Mouse (Mus musculus): ENCODE measurements around the gene Zbtb38. TPM values are rescaled to one million over a fixed set of nuclear protein-coding genes. Genes with fewer than 3 reads are reported as not detected.

Gene Zbtb38
- polyA plus RNA-seq, 1 experiment, result 24.0 TPM

DNA sequence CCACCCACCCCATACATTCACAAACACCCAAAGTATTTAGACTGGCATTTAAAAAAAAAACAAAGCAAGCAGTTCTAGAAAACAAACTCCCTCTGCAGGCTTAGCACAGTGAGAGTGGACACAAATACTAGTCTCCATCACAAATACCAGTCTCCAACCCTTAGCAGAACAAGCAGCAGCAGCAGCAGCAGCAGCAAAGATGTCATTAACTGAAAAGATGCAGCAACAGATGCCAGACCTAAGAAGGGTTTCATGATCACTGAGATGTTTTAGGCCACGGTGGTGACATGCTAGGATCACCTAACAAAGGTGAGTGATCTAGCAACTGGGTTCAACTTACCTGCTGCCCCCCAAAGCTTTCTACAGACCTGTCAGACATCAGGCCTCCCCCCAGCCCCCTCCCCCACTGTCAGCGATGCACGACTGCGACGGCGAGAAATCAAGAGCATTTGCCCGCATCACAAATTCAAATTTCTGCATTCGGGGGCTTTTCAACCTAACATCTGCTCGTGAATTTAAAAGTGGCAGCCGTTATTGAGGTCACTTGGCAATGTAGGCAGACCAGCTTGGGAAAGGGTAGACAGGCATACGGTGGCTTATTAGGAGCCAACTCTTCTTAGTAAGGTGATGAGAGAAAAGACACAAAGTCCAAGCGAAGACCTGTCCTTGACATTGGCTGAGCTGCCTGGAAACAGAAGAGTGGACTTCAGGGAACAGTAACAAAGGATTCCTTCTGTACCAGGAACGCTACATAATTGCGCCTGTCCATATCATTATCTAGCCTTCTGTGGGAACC is 26.1 kb downstream of the Zbtb38 start:
- TF ChIP-seq POLR2A (IDR thresholded peaks at IDR 0.05; ENCODE audit: borderline replicate concordance, low read depth, low read length), result no peak
- no peak for TF ChIP-seq CTCF (IDR thresholded peaks at IDR 0.05; ENCODE audit: low read depth, low read length)
- H3K4me3 ChIP-seq (ENCODE audit: insufficient read depth, low read length), result no peak overlapping the region
- no peak overlapping the region for H3K27ac ChIP-seq (ENCODE audit: insufficient read depth, low read depth, low read length)
- peaks cover 23% of the 10 kb centered on the region for H3K4me1 ChIP-seq (ENCODE audit: control insufficient read depth, insufficient read depth, low read length)

DNA sequence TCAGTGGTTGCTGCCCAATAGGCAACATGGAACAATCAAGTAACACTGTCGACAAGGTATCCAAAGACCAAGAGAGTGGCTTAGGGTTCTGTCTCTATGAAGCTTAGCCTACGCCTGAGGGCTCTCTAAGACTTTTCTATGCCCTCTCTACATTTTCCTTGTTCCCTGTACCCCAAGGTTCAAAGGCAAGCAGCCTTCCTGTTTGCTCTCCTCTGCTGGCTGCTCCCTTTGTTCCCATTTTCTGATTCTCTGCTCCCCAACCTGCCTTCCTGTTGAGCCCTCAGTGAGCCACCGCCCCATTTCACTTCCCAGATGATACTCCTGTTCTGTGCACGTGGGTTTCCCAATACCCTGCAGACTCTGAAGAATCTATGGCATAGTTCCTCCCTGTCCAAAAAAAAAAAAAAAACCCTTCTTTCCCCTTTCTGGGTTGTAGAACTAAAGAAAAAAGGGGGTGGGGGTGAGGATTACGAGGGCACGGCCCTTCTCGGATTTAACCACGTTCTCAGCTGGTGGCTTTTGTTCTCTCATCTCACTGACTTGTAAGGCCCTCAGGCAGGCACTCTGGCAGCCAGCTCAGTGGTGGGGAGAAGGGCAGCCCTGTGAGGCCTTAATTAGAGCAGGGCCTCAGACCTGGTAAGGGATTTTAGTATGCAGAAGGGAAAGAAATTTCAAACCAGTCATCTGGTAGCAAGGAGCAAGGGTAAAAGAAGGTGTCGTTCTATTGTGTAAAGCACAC is 26.9 kb downstream of the Zbtb38 start:
- Histone ChIP-seq H3K4me3 (ENCODE audit: insufficient read depth, low read length) (no peak overlapping the region), H3K4me1 (ENCODE audit: control insufficient read depth, insufficient read depth, low read length) (peaks cover 29% of the 10 kb centered on the region), H3K27ac (ENCODE audit: insufficient read depth, low read depth, low read length) (no peak overlapping the region)
- TF ChIP-seq CTCF (IDR thresholded peaks at IDR 0.05; ENCODE audit: low read depth, low read length) (no peak), POLR2A (IDR thresholded peaks at IDR 0.05; ENCODE audit: borderline replicate concordance, low read depth, low read length) (no peak)

DNA sequence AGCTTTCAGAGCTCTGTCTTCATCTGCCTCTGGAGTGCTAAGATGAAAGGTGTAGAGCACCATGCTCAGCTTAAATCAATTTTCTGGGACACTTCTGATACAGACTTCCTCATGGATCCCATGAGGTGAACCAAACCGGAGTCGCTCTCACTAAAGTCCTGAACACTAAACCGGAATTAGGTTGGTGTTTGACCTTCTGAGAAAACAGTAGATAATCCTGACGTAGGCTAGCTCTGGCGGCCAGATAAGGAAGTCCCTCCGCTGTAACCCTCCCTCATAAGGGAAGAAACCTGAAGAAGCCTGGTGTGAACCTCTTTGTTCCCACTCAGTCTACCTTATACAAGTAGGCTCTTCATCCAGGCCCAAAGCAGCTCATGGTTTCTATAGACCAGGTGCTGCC is 29.0 kb downstream of the Zbtb38 start:
- Histone ChIP-seq H3K27ac (ENCODE audit: insufficient read depth, low read depth, low read length) (no peak overlapping the region), H3K4me3 (ENCODE audit: insufficient read depth, low read length) (no peak overlapping the region), H3K4me1 (ENCODE audit: control insufficient read depth, insufficient read depth, low read length) (peaks cover 30% of the 10 kb centered on the region)
- TF ChIP-seq CTCF (IDR thresholded peaks at IDR 0.05; ENCODE audit: low read depth, low read length), result no peak
- TF ChIP-seq POLR2A (IDR thresholded peaks at IDR 0.05; ENCODE audit: borderline replicate concordance, low read depth, low read length), result no peak

DNA sequence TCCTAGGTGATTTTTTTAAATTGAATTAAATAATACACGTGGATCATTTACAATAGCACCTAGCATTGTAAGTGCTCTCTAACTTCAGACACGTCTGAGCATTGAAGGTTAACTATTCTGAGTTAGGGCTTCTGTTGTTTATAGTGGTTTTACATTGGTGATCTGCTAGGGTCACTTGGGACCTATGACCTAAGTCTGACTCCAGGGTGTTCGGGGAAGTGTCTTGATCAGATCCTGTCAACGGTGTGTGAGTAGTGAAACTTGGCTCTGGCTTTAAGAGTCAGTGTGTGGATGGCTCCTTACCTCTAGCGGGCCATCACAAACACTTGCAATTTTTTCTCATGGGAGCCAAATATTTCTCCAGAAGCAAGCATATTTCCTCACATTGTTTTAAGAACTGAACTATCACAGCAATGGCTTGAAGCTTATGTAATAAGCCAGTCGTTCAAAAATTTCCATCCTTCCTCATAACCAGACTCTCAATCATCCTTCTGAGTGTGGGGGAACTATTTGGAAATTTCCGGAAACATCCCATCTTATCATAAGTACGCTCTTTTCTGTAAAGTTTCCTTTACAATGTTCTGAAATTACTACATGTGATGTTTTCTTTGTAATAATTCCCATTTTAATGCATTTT is 31.4 kb downstream of the Zbtb38 start:
- H3K4me1 ChIP-seq (ENCODE audit: control insufficient read depth, insufficient read depth, low read length), result peaks cover 38% of the 10 kb centered on the region
- H3K4me3 ChIP-seq (ENCODE audit: insufficient read depth, low read length), result no peak overlapping the region
- TF ChIP-seq CTCF (IDR thresholded peaks at IDR 0.05; ENCODE audit: low read depth, low read length) (no peak), POLR2A (IDR thresholded peaks at IDR 0.05; ENCODE audit: borderline replicate concordance, low read depth, low read length) (no peak)
- H3K27ac ChIP-seq (ENCODE audit: insufficient read depth, low read depth, low read length), result no peak overlapping the region

DNA sequence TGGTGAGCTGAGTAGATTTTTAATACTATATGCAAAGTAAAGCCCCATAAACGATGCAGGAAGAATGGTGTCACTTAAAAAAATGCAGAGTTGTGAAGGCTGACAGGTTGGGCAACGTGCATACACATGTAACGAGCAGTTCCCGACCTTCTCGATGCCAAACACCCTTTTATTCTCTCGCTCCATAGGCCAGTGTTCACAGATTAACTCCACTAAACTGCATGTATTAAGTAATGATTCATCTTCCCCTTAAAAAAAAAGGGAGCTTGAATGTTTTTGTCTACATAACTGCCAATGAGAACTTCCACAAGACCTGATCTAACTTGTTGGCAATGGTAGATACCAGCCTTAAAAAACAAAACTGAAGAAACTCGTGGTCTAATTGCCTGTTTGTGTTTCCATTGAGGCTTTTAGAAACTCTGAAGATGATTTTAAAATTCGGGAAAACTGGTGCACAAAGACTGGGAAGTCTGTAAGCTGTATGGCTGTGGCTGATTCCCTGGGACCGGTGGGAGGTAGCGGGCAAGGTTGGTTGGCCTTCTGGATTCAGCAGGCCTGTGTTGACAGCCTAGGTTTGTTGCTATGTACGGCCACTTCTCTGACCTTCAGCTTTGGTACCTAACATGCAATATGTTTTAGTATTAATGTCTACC is 32.0 kb downstream of the Zbtb38 start:
- Histone ChIP-seq H3K27ac (ENCODE audit: insufficient read depth, low read depth, low read length) (peak overlapping the region; percentile 66; the same call in 1 of the 2 replicates), H3K4me1 (ENCODE audit: control insufficient read depth, insufficient read depth, low read length) (peaks cover 41% of the 10 kb centered on the region), H3K4me3 (ENCODE audit: insufficient read depth, low read length) (peak overlapping the region; percentile 84; the same call in 1 of the 2 replicates)
- no peak for TF ChIP-seq POLR2A (IDR thresholded peaks at IDR 0.05; ENCODE audit: borderline replicate concordance, low read depth, low read length)
- no peak for TF ChIP-seq CTCF (IDR thresholded peaks at IDR 0.05; ENCODE audit: low read depth, low read length)

DNA sequence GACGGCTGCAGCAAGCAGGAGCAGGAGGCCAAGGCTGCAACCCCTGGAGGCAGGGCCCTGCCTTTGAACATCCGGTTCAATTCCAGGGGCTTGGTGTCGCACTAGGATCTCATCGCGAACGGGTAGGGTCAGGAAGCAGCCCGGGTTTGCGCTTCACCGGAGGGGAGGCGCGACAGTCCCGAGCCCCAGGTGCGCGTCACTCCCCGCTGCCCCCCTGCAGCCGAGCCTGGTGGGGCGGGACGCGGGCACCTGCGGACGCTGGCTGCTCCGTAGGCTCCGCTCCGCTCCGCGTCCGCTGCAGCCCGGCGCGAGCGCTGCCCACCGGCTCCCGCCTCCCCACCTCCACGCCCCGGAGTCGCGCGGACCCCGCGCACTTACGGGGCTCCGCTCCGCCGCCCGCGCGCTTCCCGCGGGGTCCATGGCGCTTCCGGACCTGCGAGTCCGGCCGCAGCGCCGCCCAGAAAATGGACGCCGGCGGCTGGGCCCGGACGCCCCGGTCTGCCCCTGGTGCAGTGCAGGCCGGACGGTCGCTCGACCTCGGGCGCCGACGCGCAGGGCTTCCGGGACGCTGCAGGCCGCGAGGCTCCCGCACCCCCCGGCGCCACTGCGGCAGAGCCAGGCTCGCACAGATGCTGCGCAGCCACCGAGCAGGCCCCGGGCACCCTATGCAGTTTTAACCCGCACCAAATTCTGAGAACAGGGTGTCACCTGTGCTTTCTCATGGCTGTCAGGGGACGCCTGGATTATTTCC is 33.0 kb downstream of the Zbtb38 start:
- H3K4me3 ChIP-seq (ENCODE audit: insufficient read depth, low read length), result peak overlapping the region; percentile 84
- peaks cover 36% of the 10 kb centered on the region for H3K4me1 ChIP-seq (ENCODE audit: control insufficient read depth, insufficient read depth, low read length)
- H3K27ac ChIP-seq (ENCODE audit: insufficient read depth, low read depth, low read length), result peak overlapping the region; percentile 66
- peak; percentile 50; the same call in 1 of the 2 replicates for TF ChIP-seq POLR2A (IDR thresholded peaks at IDR 0.05; ENCODE audit: borderline replicate concordance, low read depth, low read length)
- no peak for TF ChIP-seq CTCF (IDR thresholded peaks at IDR 0.05; ENCODE audit: low read depth, low read length)

DNA sequence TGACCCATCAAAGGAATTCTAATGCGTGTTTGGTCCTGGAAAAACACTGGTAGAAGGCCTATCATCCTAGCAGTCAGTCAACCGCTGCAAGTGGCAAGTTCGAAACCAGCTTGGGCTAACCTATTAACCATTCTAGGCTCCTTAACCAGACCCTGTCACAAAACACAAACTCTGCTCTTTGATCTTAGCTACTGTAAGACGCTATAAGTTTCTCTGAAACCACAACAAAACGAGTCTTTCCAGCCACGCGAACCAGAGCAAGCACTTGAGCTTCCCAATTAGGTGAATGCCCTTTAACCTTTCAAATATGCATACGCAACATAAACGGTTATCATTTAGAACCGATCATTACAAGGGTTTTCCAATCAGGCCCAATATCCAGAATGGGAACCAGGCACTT is 33.7 kb downstream of the Zbtb38 start:
- H3K4me1 ChIP-seq (ENCODE audit: control insufficient read depth, insufficient read depth, low read length), result peaks cover 38% of the 10 kb centered on the region

DNA sequence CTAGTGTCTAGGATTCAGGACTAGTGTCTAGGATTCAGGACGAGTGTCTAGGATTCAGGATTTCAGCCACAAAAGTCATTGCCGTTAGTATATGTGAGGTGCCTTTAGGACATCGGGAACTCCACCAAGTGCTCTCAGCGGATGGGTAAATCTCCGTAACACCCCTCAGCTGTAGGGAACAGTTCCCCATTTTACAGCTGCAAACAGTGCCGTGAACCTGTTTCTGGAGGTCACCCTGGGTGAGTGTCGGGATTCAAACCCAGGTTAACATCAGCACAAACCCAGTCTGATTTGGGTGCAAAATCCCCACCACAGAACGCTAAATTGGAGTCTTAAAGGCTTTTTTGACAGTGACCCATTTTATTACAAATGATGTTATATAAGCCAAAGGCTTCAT is 34.2 kb downstream of the Zbtb38 start:
- TF ChIP-seq CTCF (IDR thresholded peaks at IDR 0.05; ENCODE audit: low read depth, low read length) (no peak), POLR2A (IDR thresholded peaks at IDR 0.05; ENCODE audit: borderline replicate concordance, low read depth, low read length) (no peak)
- Histone ChIP-seq H3K27ac (ENCODE audit: insufficient read depth, low read depth, low read length) (no peak overlapping the region), H3K4me3 (ENCODE audit: insufficient read depth, low read length) (peak overlapping the region; percentile 35), H3K4me1 (ENCODE audit: control insufficient read depth, insufficient read depth, low read length) (peaks cover 38% of the 10 kb centered on the region)

More for the DNA sequence above, 33.7 kb downstream of the Zbtb38 start:
- no peak for TF ChIP-seq POLR2A (IDR thresholded peaks at IDR 0.05; ENCODE audit: borderline replicate concordance, low read depth, low read length)
- TF ChIP-seq CTCF (IDR thresholded peaks at IDR 0.05; ENCODE audit: low read depth, low read length), result no peak
- peak overlapping the region; percentile 66 for H3K27ac ChIP-seq (ENCODE audit: insufficient read depth, low read depth, low read length)
- peak overlapping the region; percentile 84 for H3K4me3 ChIP-seq (ENCODE audit: insufficient read depth, low read length)
